Mouse (Mus musculus): ENCODE data around the gene Dlg4. TPM values are rescaled to one million over a fixed set of nuclear protein-coding genes. Genes with fewer than 3 reads are reported as not detected.

The Dlg4 gene
- total and polyA plus RNA-seq, 2 experiments from 2014 or later: 18.1 to 269 TPM

DNA sequence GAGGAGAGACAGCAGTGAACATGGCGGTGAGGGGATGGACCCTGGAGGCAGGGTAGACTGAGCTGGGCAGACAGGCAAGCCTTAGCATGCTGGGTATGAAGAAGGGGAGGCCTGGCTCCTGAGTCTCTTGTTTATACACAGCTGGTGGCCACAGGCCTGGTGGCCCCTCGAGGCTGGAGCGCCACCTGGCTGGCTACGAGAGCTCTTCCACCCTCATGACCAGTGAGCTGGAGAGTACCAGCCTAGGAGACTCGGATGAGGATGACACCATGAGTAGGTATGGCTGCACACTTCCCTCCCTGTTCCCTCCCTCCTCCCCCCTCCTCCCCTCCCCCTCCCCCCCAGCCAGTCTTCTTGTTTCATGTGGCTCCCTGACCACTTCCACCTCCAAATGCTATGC lies 11.2 kb upstream of the Dlg4 start:
- no peak overlapping the region for H3K4me3 ChIP-seq (ENCODE audit: low read depth, low read length)
- TF ChIP-seq CTCF (IDR thresholded peaks at IDR 0.05): peak; percentile 55
- ATAC-seq (ENCODE audit: low FRiP score) (no peak), DNase-seq (ENCODE audit: low spot score) (peak; percentile 27)
- H3K9me3 ChIP-seq (ENCODE audit: low read length): no peaks in the 10 kb centered on the region
- no peak overlapping the region for H3K4me2 ChIP-seq (ENCODE audit: low read depth, low read length, poor library complexity, severe bottlenecking)
- WGBS: 50% methylated on average over 5 of the region's 5 CpGs
- H3K27me3 ChIP-seq (ENCODE audit: insufficient read depth, low read length): no peaks in the 10 kb centered on the region
- H3K9ac ChIP-seq (replicated peaks; ENCODE audit: low read length, poor library complexity, severe bottlenecking): no peak overlapping the region
- no peak overlapping the region for H3K27ac ChIP-seq (ENCODE audit: low read depth, low read length)
- H3K36me3 ChIP-seq (ENCODE audit: insufficient read depth, low read length): peaks cover 55% of the 10 kb centered on the region
- H3K4me1 ChIP-seq (ENCODE audit: insufficient read depth, low read length): peaks cover 15% of the 10 kb centered on the region

DNA sequence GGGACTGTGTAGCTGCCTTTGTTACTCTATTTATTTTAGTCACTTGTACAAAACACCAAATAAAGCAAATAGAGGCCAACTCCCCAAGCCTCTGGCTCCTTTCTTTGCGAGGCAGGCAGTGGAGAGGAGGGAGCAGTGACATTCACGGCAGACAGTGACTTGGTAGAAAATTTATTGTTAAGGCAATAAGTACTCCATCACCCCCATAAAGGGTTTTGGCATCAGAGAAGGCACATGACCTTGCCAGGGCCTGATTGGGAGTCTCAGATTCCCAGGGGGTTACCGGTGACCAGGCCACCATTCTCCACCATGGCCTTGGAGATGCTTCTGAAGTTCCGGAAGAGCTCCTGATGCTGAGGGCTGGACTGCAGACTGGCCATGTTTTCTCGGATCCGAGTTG lies 6.7 kb upstream of the Dlg4 start:
- no peak overlapping the region for H3K27ac ChIP-seq (ENCODE audit: low read depth, low read length)
- peaks cover 82% of the 10 kb centered on the region for H3K36me3 ChIP-seq (ENCODE audit: insufficient read depth, low read length)
- DNase-seq (ENCODE audit: low spot score) (no peak), ATAC-seq (ENCODE audit: low FRiP score) (no peak)
- WGBS: 92% methylated on average over 6 of the region's 6 CpGs
- no peak for TF ChIP-seq CTCF (IDR thresholded peaks at IDR 0.05)
- no peak overlapping the region for H3K4me3 ChIP-seq (ENCODE audit: low read depth, low read length)
- peaks cover 5% of the 10 kb centered on the region; the same call in 1 of the 2 replicates for H3K4me1 ChIP-seq (ENCODE audit: insufficient read depth, low read length)
- H3K9ac ChIP-seq (replicated peaks; ENCODE audit: low read length, poor library complexity, severe bottlenecking): no peak overlapping the region
- H3K9me3 ChIP-seq (ENCODE audit: low read length): no peaks in the 10 kb centered on the region
- no peaks in the 10 kb centered on the region for H3K27me3 ChIP-seq (ENCODE audit: insufficient read depth, low read length)
- no peak overlapping the region for H3K4me2 ChIP-seq (ENCODE audit: low read depth, low read length, poor library complexity, severe bottlenecking)

DNA sequence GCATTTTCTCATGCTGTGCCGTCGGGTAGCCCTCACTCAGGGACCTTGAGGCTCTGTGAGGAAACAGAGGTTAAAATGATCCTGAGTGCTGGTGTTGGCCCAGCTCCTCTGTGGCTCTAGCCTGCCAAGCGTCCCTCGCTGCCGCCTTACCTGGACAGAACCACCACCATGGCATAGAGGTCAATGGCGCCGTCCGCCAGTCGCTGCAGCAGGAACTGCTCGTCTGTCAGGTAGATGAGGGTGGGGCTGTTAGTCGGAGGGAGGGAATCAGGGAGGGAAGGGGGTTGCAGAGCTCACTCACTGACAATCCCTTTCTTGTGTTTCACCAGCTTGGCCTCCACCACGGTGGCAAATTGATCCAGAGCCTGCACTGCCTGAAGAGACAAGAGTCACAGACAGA lies 6.2 kb upstream of the Dlg4 start:
- Histone ChIP-seq H3K36me3 (ENCODE audit: insufficient read depth, low read length) (peaks cover 77% of the 10 kb centered on the region), H3K4me2 (ENCODE audit: low read depth, low read length, poor library complexity, severe bottlenecking) (no peak overlapping the region), H3K4me1 (ENCODE audit: insufficient read depth, low read length) (peaks cover 5% of the 10 kb centered on the region; the same call in 1 of the 2 replicates), H3K9ac (replicated peaks; ENCODE audit: low read length, poor library complexity, severe bottlenecking) (no peak overlapping the region), H3K4me3 (ENCODE audit: low read depth, low read length) (no peak overlapping the region), H3K27me3 (ENCODE audit: insufficient read depth, low read length) (no peaks in the 10 kb centered on the region), H3K9me3 (ENCODE audit: low read length) (no peaks in the 10 kb centered on the region), H3K27ac (ENCODE audit: low read depth, low read length) (no peak overlapping the region)
- WGBS: 89% methylated on average over 12 of the region's 12 CpGs
- DNase-seq (ENCODE audit: low spot score) (no peak), ATAC-seq (ENCODE audit: low FRiP score) (no peak)
- no peak for TF ChIP-seq CTCF (IDR thresholded peaks at IDR 0.05)

- H3K9ac ChIP-seq (replicated peaks; ENCODE audit: low read length, poor library complexity, severe bottlenecking): no peak overlapping the region
- WGBS: 76% methylated on average over 10 of the region's 10 CpGs
Observed at GRCm38 (mm10) chr11:70010961-70011360, 5.8 kb upstream of the Dlg4 start.

DNA sequence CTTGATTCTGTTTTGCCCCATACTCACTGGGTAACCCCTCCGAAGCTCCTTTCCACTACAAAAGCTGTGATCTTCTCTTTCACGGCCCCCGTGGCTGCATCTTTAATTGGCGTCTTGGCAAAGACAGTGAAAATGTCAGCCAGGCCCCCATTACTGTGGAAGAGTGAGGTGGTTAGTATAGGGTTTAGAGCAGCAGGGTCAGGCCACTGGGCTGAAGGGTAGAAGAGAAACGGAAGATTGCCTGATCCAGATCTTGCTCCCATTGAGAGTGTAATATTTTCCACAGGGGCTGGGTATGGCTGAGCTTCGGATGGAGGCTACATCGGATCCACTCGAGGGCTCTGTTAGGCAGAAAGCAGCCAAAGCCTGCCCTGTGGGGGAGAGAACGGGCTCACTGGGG lies 3.8 kb upstream of the Dlg4 start:
- WGBS: 82% methylated on average over 9 of the region's 9 CpGs

More at GRCm38 (mm10) chr11:70010961-70011360, 5.8 kb upstream of the Dlg4 start:
- no peaks in the 10 kb centered on the region for H3K27me3 ChIP-seq (ENCODE audit: insufficient read depth, low read length)
- H3K4me3 ChIP-seq (ENCODE audit: low read depth, low read length): no peak overlapping the region
- DNase-seq (ENCODE audit: low spot score) (no peak), ATAC-seq (ENCODE audit: low FRiP score) (no peak)
- TF ChIP-seq CTCF (IDR thresholded peaks at IDR 0.05): no peak
- H3K36me3 ChIP-seq (ENCODE audit: insufficient read depth, low read length): peaks cover 74% of the 10 kb centered on the region
- H3K4me2 ChIP-seq (ENCODE audit: low read depth, low read length, poor library complexity, severe bottlenecking): no peak overlapping the region
- H3K27ac ChIP-seq (ENCODE audit: low read depth, low read length): no peak overlapping the region
- H3K4me1 ChIP-seq (ENCODE audit: insufficient read depth, low read length): peaks cover 5% of the 10 kb centered on the region; the same call in 1 of the 2 replicates
- H3K9me3 ChIP-seq (ENCODE audit: low read length): no peaks in the 10 kb centered on the region

DNA sequence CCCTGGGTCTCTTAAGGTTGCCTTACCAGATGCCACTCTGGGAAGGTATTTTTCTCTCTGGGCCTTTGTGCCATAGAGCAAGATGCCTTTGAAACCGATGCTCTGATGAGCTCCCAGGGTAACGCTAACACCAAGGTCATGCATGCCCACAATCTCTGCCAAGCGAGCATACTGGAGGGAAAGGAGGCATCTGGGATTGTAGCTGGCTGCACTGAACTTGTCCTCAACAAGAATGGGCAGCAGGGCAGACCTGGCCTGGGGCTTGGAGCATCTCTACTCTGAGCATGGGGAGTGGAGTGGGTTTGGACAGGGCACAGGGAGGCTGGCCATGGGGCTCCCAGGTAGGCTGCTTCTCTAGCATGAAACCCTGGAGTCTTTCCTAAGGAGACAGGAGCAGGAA lies 3.3 kb upstream of the Dlg4 start:
- no peaks in the 10 kb centered on the region for H3K9me3 ChIP-seq (ENCODE audit: low read length)
- WGBS: 80% methylated on average over 3 of the region's 3 CpGs
- H3K36me3 ChIP-seq (ENCODE audit: insufficient read depth, low read length): peaks cover 52% of the 10 kb centered on the region
- no peak overlapping the region for H3K27ac ChIP-seq (ENCODE audit: low read depth, low read length)
- H3K9ac ChIP-seq (replicated peaks; ENCODE audit: low read length, poor library complexity, severe bottlenecking): no peak overlapping the region
- H3K27me3 ChIP-seq (ENCODE audit: insufficient read depth, low read length): no peaks in the 10 kb centered on the region
- ATAC-seq (ENCODE audit: low FRiP score) (no peak), DNase-seq (ENCODE audit: low spot score) (no peak)
- H3K4me3 ChIP-seq (ENCODE audit: low read depth, low read length): no peak overlapping the region
- peaks cover 16% of the 10 kb centered on the region; the same call in 1 of the 2 replicates for H3K4me1 ChIP-seq (ENCODE audit: insufficient read depth, low read length)
- H3K4me2 ChIP-seq (ENCODE audit: low read depth, low read length, poor library complexity, severe bottlenecking): no peak overlapping the region
- TF ChIP-seq CTCF (IDR thresholded peaks at IDR 0.05): no peak

More for the DNA sequence above, 3.8 kb upstream of the Dlg4 start:
- no peak for DNase-seq (ENCODE audit: low spot score)
- no peak for TF ChIP-seq CTCF (IDR thresholded peaks at IDR 0.05)
- Histone ChIP-seq H3K4me1 (ENCODE audit: insufficient read depth, low read length) (peaks cover 16% of the 10 kb centered on the region; the same call in 1 of the 2 replicates), H3K4me2 (ENCODE audit: low read depth, low read length, poor library complexity, severe bottlenecking) (no peak overlapping the region), H3K9ac (replicated peaks; ENCODE audit: low read length, poor library complexity, severe bottlenecking) (no peak overlapping the region), H3K4me3 (ENCODE audit: low read depth, low read length) (no peak overlapping the region), H3K9me3 (ENCODE audit: low read length) (no peaks in the 10 kb centered on the region), H3K27ac (ENCODE audit: low read depth, low read length) (no peak overlapping the region), H3K36me3 (ENCODE audit: insufficient read depth, low read length) (peaks cover 56% of the 10 kb centered on the region), H3K27me3 (ENCODE audit: insufficient read depth, low read length) (no peaks in the 10 kb centered on the region)
- ATAC-seq (ENCODE audit: low FRiP score): no peak

Data from midbrain, postnatal 0 days (tissue).